Mouse (Mus musculus): ENCODE measurements around the gene Mtch2.
A peak's percentile ranks its signal among the peaks of the same experiment; 100 is the strongest.
"Not testable (repeated sequence)": the region's sequence is repeated elsewhere in the genome, so short reads cannot be mapped to it uniquely, and the experiment has no call there.

Gene Mtch2

GRCm38 (mm10) chr2:90846955-90847680, at the start of gene Mtch2:
Gene Mtch2, plus strand, starts transcription at chr2:90847155.
- peak; percentile 84 for DNase-seq (ENCODE audit: low spot score)

DNA sequence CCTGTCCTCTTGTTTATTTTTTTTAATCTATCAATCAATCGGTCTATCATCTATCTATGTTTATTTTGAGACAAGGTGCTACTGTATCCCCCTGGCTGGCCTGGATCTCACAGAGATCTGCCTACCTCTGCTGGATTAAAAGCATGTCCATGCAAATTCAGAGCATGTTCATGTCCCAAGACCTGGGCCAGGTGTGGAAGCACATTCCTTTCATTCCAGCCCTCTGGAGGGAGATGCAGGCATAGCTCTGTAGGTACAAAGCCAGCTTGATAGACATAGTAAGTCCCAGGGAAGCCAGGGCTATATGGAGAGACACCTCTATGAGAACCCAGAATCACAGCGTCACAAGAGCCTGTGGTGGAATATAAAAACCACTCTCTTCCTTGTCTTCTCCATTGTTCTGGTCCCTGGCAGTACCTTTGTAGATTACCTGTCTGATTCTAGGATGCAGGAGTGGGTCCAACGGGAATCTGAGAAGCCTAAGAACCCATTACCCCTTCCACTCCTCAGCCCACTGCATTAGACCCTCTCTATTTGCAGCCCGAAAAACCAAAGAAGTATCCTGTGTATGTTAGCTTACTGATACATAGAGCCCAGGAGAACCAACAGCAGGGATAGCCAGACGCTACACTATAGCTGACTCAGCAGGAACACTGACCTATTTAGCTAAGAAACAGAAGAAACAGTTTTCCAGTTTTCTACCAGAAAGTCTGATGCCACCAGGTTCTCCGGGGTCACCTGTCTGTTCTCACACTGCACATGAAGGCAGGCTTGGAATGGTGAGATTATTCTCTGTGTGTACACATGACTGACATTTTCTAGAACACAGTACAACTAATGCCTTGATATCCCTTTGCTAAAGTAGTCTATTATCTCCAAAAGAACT, 38.5 kb upstream of the Mtch2 start:
- no peak for DNase-seq (ENCODE audit: low spot score)

DNA sequence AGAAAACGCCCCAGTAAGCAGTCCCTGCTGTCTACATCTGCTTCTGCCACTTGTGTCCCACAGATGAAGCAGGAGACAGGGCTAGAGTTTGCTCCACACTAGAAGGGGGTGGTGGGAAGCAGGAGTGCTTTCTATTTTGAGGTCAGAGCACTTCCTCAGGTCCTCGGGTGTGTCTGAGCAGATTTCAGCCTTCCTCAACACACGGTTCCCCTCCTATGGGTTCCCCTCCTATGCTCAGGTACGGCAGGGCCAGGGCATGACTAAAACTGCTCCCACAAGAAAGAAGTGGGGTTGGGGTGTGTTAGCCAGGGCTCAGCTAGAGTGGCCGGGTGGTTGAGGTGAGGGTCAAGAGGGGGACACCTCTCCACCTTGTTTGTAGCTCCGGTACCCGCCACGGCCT, 36.2 kb upstream of the Mtch2 start:
- DNase-seq (ENCODE audit: low spot score): no peak

DNA sequence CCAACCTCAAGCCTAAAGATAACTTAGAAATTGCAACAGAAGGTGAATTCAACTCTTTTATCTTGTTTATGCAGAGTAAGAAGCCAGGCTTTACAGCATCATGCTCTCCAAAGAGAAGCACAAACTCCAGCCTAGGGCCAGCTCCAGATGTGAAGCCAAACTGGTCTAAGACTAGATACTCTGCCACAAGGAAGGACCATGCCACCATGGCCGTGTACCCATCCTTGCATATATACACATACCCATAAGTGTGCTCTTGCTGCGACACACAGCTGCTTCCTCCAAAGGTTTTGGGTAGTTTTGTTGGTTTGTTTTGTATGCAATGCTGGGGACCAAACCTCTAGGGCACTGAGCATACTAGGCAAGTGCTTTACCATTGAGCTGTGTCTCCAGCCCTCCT, 31.7 kb upstream of the Mtch2 start:
- no peak for DNase-seq (ENCODE audit: low spot score)

GRCm38 (mm10) chr2:90816144-90816543, 30.8 kb upstream of the Mtch2 start:
- no peak for DNase-seq (ENCODE audit: low spot score)

DNA sequence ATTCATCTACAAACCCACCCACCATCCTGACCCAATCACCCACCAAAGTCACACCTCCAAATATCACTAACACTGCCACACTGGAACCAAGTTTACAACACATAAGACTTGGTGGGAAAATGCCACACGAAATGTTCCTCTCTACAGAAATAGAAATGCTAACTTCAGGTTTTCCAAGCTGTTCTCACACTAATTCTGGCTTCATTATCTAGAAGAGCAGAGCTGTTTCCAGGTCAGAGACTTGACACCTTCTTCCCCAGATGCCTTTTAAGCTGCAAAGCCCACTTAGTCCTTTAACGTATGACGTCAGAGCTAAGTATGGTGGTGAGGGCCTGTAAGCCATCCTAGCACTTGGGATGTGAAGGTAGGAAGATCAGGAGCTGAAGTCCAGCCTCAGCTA, 28.2 kb upstream of the Mtch2 start:
- no peak for DNase-seq (ENCODE audit: low spot score)

- DNase-seq (ENCODE audit: low spot score): no peak
These were observed 26.1 kb upstream of the Mtch2 start for GRCm38 (mm10) chr2:90820894-90821293.

DNA sequence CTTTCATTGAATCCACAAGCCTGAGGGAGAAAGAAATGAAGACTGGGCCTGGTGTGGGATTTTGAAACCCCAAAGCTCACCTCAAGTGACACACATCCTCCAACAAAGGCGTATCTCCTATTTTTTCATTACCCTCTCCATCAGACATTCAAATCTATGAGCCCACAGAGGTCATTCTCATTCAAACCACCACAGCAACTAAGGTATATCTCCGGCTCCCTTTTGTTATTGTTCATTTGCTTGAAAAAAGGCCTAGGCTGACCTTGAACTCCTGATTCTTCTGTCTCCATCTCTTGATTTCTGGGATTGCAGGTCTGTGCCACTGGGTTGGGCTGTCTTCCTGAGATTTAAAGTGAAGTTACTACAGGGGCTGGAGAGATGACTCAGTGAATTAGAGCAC, 24.0 kb upstream of the Mtch2 start:
- no peak for DNase-seq (ENCODE audit: low spot score)

GRCm38 (mm10) chr2:90823781-90824180, 23.2 kb upstream of the Mtch2 start:
- peak; percentile 47 for DNase-seq (ENCODE audit: low spot score)

GRCm38 (mm10) chr2:90824528-90824927, 22.4 kb upstream of the Mtch2 start:
- not testable (repeated sequence) for DNase-seq (ENCODE audit: low spot score)

- no peak for DNase-seq (ENCODE audit: low spot score)
These were observed 21.3 kb upstream of the Mtch2 start for GRCm38 (mm10) chr2:90825515-90826172.

GRCm38 (mm10) chr2:90828739-90829138, 18.2 kb upstream of the Mtch2 start:
- DNase-seq (ENCODE audit: low spot score): no peak

DNA sequence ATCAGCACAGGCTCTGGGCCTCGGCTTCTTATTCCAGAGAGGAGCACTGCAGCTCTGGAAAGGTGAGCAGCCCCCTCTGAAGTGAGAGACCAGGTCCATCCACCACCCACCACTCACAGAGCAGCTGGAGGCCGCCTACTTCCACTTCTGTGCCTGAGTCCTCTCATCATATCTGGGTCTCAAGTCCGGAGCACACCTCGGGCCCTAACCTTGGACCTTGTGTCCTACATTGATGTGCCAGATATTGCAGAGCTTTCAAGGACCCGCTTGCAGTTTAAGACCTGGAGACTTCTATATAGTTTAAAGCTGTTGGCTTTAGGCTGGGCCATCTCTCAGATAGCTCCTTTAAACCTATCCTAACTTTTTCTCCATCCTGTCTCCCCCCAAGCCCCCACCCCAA, 13.5 kb upstream of the Mtch2 start:
- no peak for DNase-seq (ENCODE audit: low spot score)

DNA sequence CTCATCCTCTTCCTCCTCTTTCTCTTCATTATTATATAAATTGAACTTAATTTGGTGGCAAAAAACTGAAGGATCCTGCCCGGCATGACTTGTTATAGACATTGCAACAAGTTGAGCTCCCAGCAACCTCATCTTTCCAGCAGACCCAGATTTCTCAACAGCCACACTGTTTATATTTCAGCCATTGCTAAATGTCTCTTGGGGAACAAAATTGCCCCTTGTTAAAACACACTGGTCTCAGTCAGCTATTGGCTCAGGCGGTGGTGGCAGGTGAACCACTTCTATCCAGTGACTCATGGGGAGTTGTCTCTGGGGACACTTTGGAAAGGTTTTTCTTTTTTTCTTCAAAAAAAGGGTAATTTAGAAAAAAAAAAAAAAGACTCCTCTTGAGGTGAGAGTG, 8.3 kb upstream of the Mtch2 start:
- no peak for DNase-seq (ENCODE audit: low spot score)

DNA sequence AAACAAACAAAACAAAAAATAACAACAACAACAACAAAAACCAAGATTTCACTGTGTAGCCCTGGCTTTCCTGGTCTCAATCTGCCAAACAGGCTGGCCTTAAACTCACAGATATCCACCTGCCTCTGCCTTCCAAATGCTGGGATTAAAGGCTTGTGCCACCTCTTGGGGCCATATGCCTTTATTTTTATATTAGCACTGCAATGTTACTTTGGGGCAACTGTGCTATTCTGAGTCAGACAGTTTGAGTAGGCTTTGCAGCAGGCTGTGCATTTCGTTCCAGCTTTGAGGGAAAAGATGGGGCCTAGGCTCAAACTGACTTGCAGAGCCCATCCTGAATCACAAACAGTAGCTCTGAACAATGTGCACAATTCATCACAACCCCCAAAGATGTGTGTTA, 3.3 kb upstream of the Mtch2 start:
- peak; percentile 36 for DNase-seq (ENCODE audit: low spot score)

DNA sequence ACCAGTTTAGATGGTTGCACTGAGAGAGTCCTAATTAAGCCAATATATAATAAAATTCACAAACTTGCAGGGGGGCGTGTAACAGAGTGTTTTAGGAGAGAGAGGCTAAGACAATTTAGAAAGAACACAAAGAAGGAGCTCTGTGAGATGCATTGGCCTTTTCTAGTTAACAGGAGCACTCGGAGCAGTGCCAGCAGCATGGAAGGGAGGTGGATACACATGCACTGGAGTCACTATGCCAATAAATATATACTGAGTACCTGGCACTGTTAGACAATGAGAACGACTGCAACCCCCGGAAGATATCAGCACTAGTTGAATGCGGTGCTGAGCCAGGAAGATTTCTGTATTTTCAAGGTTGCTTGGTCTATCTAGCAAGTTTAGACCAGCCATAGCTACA, 2.7 kb upstream of the Mtch2 start:
- no peak for DNase-seq (ENCODE audit: low spot score)

- no peak for DNase-seq (ENCODE audit: low spot score)
These were observed 1.7 kb upstream of the Mtch2 start for GRCm38 (mm10) chr2:90845234-90845633.

DNA sequence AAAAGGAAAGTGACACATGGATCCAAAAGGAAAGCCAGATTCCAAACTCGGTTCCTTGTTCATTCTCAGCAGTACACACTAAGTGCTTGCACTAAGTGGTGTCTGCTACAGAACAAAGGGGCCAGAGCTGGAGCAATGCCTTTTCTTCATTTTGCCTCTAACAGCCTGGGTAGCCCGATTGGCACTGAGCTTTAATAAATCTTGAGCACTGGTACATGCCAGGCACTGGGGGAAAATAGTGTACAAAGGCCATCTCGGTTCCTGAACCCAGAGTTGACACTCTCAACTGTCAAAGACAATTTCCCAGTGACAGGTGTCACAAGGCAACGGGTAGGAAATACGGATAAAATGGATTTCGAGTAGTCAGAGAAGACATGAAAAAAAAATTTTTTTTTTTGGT, 784 bp upstream of the Mtch2 start:
- DNase-seq (ENCODE audit: low spot score): no peak

DNA sequence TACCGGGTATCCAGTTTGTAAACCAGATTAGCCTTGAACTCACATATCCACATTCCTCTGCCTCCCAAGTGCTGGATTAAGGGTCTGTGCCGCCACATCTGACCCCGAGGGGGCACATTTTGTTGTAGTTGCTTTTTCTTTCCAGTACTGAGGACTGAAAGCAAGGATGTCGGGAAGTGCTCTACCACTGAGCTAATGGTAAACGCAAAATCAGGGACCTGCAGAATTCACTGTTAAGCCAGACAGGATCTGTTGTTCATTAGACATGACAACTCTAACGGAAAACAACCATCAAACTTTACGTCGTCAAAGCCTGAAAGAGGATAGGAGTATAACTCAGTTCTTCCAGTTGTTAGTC, 379 bp upstream of the Mtch2 start:
- DNase-seq (ENCODE audit: low spot score): no peak

DNA sequence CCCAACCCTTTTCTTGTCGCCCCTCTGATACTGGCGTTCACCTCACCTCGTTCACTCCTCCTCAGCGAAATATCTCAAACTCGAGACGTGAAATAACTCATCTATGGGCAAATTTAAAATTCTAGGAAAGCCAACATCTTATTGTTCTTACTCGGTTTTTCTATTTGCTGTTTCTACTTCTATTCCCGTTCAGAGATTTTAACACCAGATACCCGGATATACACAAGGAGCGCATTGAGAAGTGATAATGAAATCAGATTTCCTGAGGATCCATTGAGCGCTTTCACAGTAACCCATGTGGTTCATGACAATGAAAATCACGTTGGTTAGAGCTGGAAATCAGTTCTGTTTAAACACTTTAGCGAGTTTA, 711 bp downstream of the Mtch2 start:
- no peak for DNase-seq (ENCODE audit: low spot score)

- DNase-seq (ENCODE audit: low spot score): no peak
These were observed 1.4 kb downstream of the Mtch2 start for GRCm38 (mm10) chr2:90848331-90848730.

DNA sequence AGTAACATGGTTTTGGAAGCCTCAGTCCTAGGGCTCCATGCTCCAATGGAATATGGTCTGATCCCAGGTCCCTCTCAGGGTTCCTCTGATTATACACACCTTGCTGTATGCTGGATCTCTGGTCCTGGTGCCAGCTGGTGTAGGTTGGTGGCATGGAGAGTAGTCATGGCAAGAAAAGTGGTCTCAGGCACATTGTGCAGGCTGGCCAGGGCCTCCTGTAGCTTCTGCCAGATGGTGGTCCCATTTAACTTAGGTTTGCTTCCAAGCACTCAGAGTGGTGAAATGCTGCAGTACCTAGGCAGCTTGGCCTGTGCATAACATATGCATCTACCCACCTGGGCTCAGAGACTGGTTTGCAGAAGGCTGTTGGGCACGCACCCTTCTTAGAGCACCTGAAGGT, 3.4 kb downstream of the Mtch2 start:
- DNase-seq (ENCODE audit: low spot score): no peak

- no peak for DNase-seq (ENCODE audit: low spot score)
These were observed 14.5 kb downstream of the Mtch2 start for GRCm38 (mm10) chr2:90861486-90861885.

Measured in layer of hippocampus, adult 9-10 months (tissue).